Mouse (Mus musculus) midbrain, embryonic 15.5 days (tissue): ENCODE results near the gene Aifm2. TPM values are rescaled to one million over a fixed set of nuclear protein-coding genes. Genes with fewer than 3 reads are reported as not detected.

Experiments
- ATAC-seq: fragments of 200-750 bp; cut with Nextera tagmentation; replicated peaks from 2 replicates; pipeline ENCODE4 v1.8.0; 2017; ENCODE audit warnings: moderate TSS enrichment
- H3K27ac ChIP-seq: fragments of 300-500 bp; sonication (generic); 2 replicates; pipeline ENCODE4 v1.5.1; 2015; ENCODE audit warnings: mild to moderate bottlenecking, inconsistent platforms
- H3K27me3 ChIP-seq: fragments of 300-500 bp; sonication (generic); replicated peaks from 2 replicates; pipeline ENCODE4 v1.6.1; 2015; ENCODE audit warnings: inconsistent platforms
- H3K36me3 ChIP-seq: fragments of 300-500 bp; sonication (generic); replicated peaks from 2 replicates; pipeline ENCODE4 v1.6.1; 2015; ENCODE audit warnings: inconsistent platforms
- H3K4me1 ChIP-seq: fragments of 300-500 bp; sonication (generic); 2 replicates; pipeline ENCODE4 v1.6.1; 2015; ENCODE audit warnings: inconsistent platforms
- H3K4me2 ChIP-seq: fragments of 300-500 bp; sonication (generic); 2 replicates; pipeline ENCODE4 v1.6.1; 2015; ENCODE audit warnings: inconsistent platforms, mild to moderate bottlenecking, moderate library complexity
- H3K4me3 ChIP-seq: fragments of 300-500 bp; sonication (generic); 2 replicates; pipeline ENCODE4 v1.5.1; 2015; ENCODE audit warnings: mild to moderate bottlenecking, inconsistent platforms
- H3K9ac ChIP-seq: fragments of 300-500 bp; sonication (generic); 2 replicates; pipeline ENCODE4 v1.6.1; 2015; ENCODE audit warnings: mild to moderate bottlenecking, inconsistent platforms
- H3K9me3 ChIP-seq: fragments of 300-500 bp; sonication (generic); 2 replicates; pipeline ENCODE4 v1.6.1; 2016; ENCODE audit warnings: inconsistent platforms
- WGBS: fragments of 180-500 bp; shearing (Covaris S2); methylation state at CpG from one replicate; pipeline ENCODE4 v1.1.7; 2015; ENCODE audit warnings: mixed read lengths; 5-methylcytosine and 5-hydroxymethylcytosine counted together
- polyA plus RNA-seq: library from polyadenylated mRNA; unstranded; fragments of >200 nt; fragmentation: Nextera tagmentation; extraction: Ambion mirVana; gene quantifications from 2 replicates; pipeline ENCODE4 v1.2.1, GENCODE M21; 2015

Gene Aifm2
- polyA plus RNA-seq = 12.0 and 14.0 TPM in 2 replicates

- Histone ChIP-seq H3K27me3 (0 out of 2 replicates have a peak, but pooled peaks cover 2% of the 10 kb centered on the region), H3K4me3 (peak within 1 kb of the TSS; percentile 54), H3K9me3 (no peaks in the 10 kb centered on the region), H3K27ac (no peak within 1 kb of the TSS), H3K36me3 (no peaks in the 10 kb centered on the region), H3K9ac (peak within 1 kb of the TSS; percentile 47), H3K4me1 (peaks cover 4% of the 10 kb centered on the region), H3K4me2 (peak within 1 kb of the TSS; percentile 82)
- peak; percentile 79 for ATAC-seq
- WGBS = 11% methylated on average over 36 of the region's 36 CpGs
Measured at GRCm38 (mm10) chr10:61714771-61715461, at the start of gene Aifm2. Gene Aifm2, plus strand, starts transcription at chr10:61715263.

GRCm38 (mm10) chr10:61665651-61666050 is 49.4 kb upstream of the Aifm2 start:
- ATAC-seq = no peak
- H3K9ac ChIP-seq = no peak overlapping the region
- H3K36me3 ChIP-seq = peaks cover 41% of the 10 kb centered on the region
- no peak overlapping the region for H3K4me2 ChIP-seq
- no peak overlapping the region for H3K4me3 ChIP-seq
- 84% methylated on average over 3 of the region's 3 CpGs for WGBS
- H3K4me1 ChIP-seq = peaks cover 11% of the 10 kb centered on the region; the same call in 1 of the 2 replicates
- H3K27me3 ChIP-seq = no peaks in the 10 kb centered on the region
- H3K27ac ChIP-seq = no peak overlapping the region
- no peaks in the 10 kb centered on the region for H3K9me3 ChIP-seq

GRCm38 (mm10) chr10:61669289-61669688 is 45.8 kb upstream of the Aifm2 start:
- no peak overlapping the region for H3K9ac ChIP-seq
- no peaks in the 10 kb centered on the region for H3K4me1 ChIP-seq
- no peak overlapping the region for H3K4me2 ChIP-seq
- H3K27me3 ChIP-seq = no peaks in the 10 kb centered on the region
- no peak for ATAC-seq
- no peak overlapping the region for H3K4me3 ChIP-seq
- H3K27ac ChIP-seq = no peak overlapping the region
- H3K36me3 ChIP-seq = peaks cover 62% of the 10 kb centered on the region
- no peaks in the 10 kb centered on the region for H3K9me3 ChIP-seq
- 84% methylated on average over 7 of the region's 7 CpGs for WGBS

- Histone ChIP-seq H3K27ac (no peak overlapping the region), H3K27me3 (no peaks in the 10 kb centered on the region), H3K9ac (no peak overlapping the region), H3K4me2 (no peak overlapping the region), H3K4me3 (no peak overlapping the region), H3K4me1 (no peaks in the 10 kb centered on the region), H3K36me3 (peaks cover 64% of the 10 kb centered on the region), H3K9me3 (no peaks in the 10 kb centered on the region)
- no peak for ATAC-seq
Measured at GRCm38 (mm10) chr10:61669896-61670295, 45.2 kb upstream of the Aifm2 start.

GRCm38 (mm10) chr10:61670758-61671157 is 44.3 kb upstream of the Aifm2 start:
- no peak for ATAC-seq
- Histone ChIP-seq H3K27me3 (no peaks in the 10 kb centered on the region), H3K9ac (no peak overlapping the region), H3K36me3 (peaks cover 63% of the 10 kb centered on the region), H3K4me1 (no peaks in the 10 kb centered on the region), H3K9me3 (no peaks in the 10 kb centered on the region), H3K4me2 (no peak overlapping the region), H3K4me3 (no peak overlapping the region), H3K27ac (no peak overlapping the region)
- 94% methylated on average over 3 of the region's 3 CpGs for WGBS

GRCm38 (mm10) chr10:61675935-61676334 is 39.1 kb upstream of the Aifm2 start:
- 82% methylated on average over 3 of the region's 3 CpGs for WGBS
- Histone ChIP-seq H3K4me3 (no peak overlapping the region), H3K36me3 (peaks cover 27% of the 10 kb centered on the region), H3K9ac (no peak overlapping the region), H3K4me1 (peaks cover 8% of the 10 kb centered on the region), H3K9me3 (no peaks in the 10 kb centered on the region), H3K27ac (no peak overlapping the region), H3K27me3 (no peaks in the 10 kb centered on the region), H3K4me2 (no peak overlapping the region)
- no peak for ATAC-seq

- Histone ChIP-seq H3K36me3 (peaks cover 5% of the 10 kb centered on the region; the same call in 1 of the 2 replicates), H3K4me1 (peaks cover 24% of the 10 kb centered on the region), H3K27ac (peak overlapping the region; percentile 82), H3K4me2 (peak overlapping the region; percentile 75), H3K9me3 (no peaks in the 10 kb centered on the region), H3K27me3 (no peaks in the 10 kb centered on the region), H3K9ac (peak overlapping the region; percentile 94), H3K4me3 (peak overlapping the region; percentile 97)
- ATAC-seq = peak; percentile 18
- 37% methylated on average over 9 of the region's 9 CpGs for WGBS
Measured at GRCm38 (mm10) chr10:61679545-61679944, 35.5 kb upstream of the Aifm2 start.

- peak within 1 kb of the TSS; percentile 75 for H3K4me2 ChIP-seq
- H3K4me3 ChIP-seq = peak within 1 kb of the TSS; percentile 97
- H3K27ac ChIP-seq = peak within 1 kb of the TSS; percentile 82
- peak; percentile 100 for ATAC-seq
- whole genome bisulfite sequencing = under 1% methylated on average over 75 of the region's 84 CpGs
- H3K9me3 ChIP-seq = no peaks in the 10 kb centered on the region
- H3K27me3 ChIP-seq = no peaks in the 10 kb centered on the region
- H3K4me1 ChIP-seq = peaks cover 24% of the 10 kb centered on the region
- peaks cover 6% of the 10 kb centered on the region; the same call in 1 of the 2 replicates for H3K36me3 ChIP-seq
- H3K9ac ChIP-seq = peak within 1 kb of the TSS; percentile 94
Measured at GRCm38 (mm10) chr10:61680015-61680913, 34.8 kb upstream of the Aifm2 start, which contains the start of gene Sar1a. Gene Sar1a, plus strand, starts transcription at chr10:61680299.

GRCm38 (mm10) chr10:61689405-61689804 is 25.7 kb upstream of the Aifm2 start:
- Histone ChIP-seq H3K27me3 (no peaks in the 10 kb centered on the region), H3K4me1 (no peaks in the 10 kb centered on the region), H3K4me3 (no peak overlapping the region), H3K36me3 (peaks cover 65% of the 10 kb centered on the region), H3K9me3 (no peaks in the 10 kb centered on the region), H3K27ac (no peak overlapping the region), H3K4me2 (no peak overlapping the region), H3K9ac (no peak overlapping the region)
- ATAC-seq = no peak
- 93% methylated on average over 8 of the region's 8 CpGs for WGBS

GRCm38 (mm10) chr10:61693563-61693962 is 21.5 kb upstream of the Aifm2 start:
- peaks cover 37% of the 10 kb centered on the region for H3K36me3 ChIP-seq
- no peak overlapping the region for H3K4me2 ChIP-seq
- no peak overlapping the region for H3K4me3 ChIP-seq
- ATAC-seq = no peak
- no peak overlapping the region for H3K27ac ChIP-seq
- 83% methylated on average over 4 of the region's 4 CpGs for WGBS
- peaks cover 29% of the 10 kb centered on the region for H3K4me1 ChIP-seq
- no peaks in the 10 kb centered on the region for H3K9me3 ChIP-seq
- H3K27me3 ChIP-seq = no peaks in the 10 kb centered on the region
- H3K9ac ChIP-seq = no peak overlapping the region

- Histone ChIP-seq H3K36me3 (peaks cover 28% of the 10 kb centered on the region), H3K4me3 (peak within 1 kb of the TSS; percentile 80), H3K27ac (peak within 1 kb of the TSS; percentile 80), H3K4me2 (peak within 1 kb of the TSS; percentile 100), H3K9me3 (no peaks in the 10 kb centered on the region), H3K27me3 (no peaks in the 10 kb centered on the region), H3K4me1 (peaks cover 29% of the 10 kb centered on the region), H3K9ac (peak within 1 kb of the TSS; percentile 83)
- WGBS = under 1% methylated on average over 42 of the region's 42 CpGs
- peak; percentile 98 for ATAC-seq
Measured at GRCm38 (mm10) chr10:61694870-61695670, 20.0 kb upstream of the Aifm2 start, which contains the start of gene Tysnd1. Gene Tysnd1, plus strand, starts transcription at chr10:61695514.
